In the genomic region with DNA sequence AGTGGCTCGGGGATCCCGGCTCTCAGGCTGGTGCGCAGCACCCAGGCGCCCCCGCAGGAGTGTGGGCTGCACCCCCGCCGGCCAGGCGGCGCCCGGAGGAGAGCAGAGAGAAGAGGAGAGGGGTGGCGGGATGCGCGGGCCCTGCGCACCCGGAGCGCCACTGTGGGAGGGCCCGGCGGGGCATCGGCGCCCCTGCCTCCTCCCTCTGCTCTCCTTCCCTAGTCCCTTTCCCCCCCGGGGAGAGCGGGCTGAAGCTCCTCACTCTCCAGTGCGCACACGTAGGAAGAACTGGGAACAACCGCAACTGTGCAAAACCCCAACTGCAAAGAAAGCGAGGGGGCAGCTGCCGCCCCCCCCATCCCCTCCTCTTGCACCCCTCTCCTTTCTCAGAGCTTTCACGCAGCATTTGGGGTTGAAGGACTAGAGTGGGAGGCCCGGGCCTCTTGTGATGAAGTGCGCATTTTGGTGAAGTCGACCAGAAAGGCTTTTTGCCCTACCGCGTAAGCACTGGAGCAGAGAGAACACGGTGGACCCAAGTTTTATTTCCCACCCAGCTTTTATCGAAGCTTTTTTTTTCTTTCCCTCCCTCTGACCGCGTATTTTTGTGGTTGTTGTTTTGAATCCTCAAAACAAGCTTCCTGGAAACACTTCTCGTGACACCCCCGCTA, we compare ENCODE assay signal across 8 mouse cellular contexts. TPM values are rescaled to one million over a fixed set of nuclear protein-coding genes. Genes with fewer than 3 reads are reported as not detected.
DNase-seq lines count a peak whose midpoint lies in the region; ATAC-seq lines count a peak whose summit lies in the region.

No protein-coding gene starts in this region.

- no peaks in the 10 kb centered on the region for H3K9me3 ChIP-seq in heart, embryonic 12.5 days (replicated peaks)
- H3K9me3 ChIP-seq in intestine, embryonic 14.5 days (ENCODE audit: control insufficient read depth, low read length): no peaks in the 10 kb centered on the region
- no peaks in the 10 kb centered on the region for H3K9me3 ChIP-seq in midbrain, embryonic 14.5 days (ENCODE audit: control insufficient read depth, low read length)

- DNase-seq in heart, adult 9 months (ENCODE audit: low spot score in 2 of 2): no peak
- peak; percentile 77 for DNase-seq in embryo, embryonic 11 days
- peak; percentile 82 for DNase-seq in intestine, embryonic 14.5 days (ENCODE audit: low spot score)
- DNase-seq in midbrain, embryonic 14.5 days: peak; percentile 80
- no peak for DNase-seq in gastrocnemius, postnatal 10 days
- DNase-seq in yolk sac, embryonic 10.5 days (ENCODE audit: low spot score): no peak

- H3K4me2 ChIP-seq in heart, embryonic 12.5 days: peak overlapping the region; percentile 78
- peak overlapping the region; percentile 67 for H3K4me2 ChIP-seq in intestine, embryonic 14.5 days (ENCODE audit: low read length)
- peak overlapping the region; percentile 74 for H3K4me2 ChIP-seq in midbrain, embryonic 14.5 days (ENCODE audit: low read length)

- ATAC-seq in heart, embryonic 12.5 days (ENCODE audit: insufficient number of reproducible peaks, low FRiP score): peak; percentile 77
- ATAC-seq in CD4-positive, CD25-positive, alpha-beta regulatory T cell, adult 4 months: peak; percentile 29
- ATAC-seq in intestine, embryonic 14.5 days (replicated peaks; ENCODE audit: low FRiP score, low TSS enrichment, low read depth): peak; percentile 85
- peak; percentile 80 for ATAC-seq in midbrain, embryonic 14.5 days (ENCODE audit: low FRiP score, low TSS enrichment)

- peak overlapping the region; percentile 97 for H3K27ac ChIP-seq in heart, embryonic 12.5 days (ENCODE audit: poor library complexity, severe bottlenecking)
- H3K27ac ChIP-seq in intestine, embryonic 14.5 days (ENCODE audit: low read depth): peak overlapping the region; percentile 96
- peak overlapping the region; percentile 97 for H3K27ac ChIP-seq in midbrain, embryonic 14.5 days (replicated peaks; ENCODE audit: low read depth, low read length)

- peak overlapping the region; percentile 93 for H3K9ac ChIP-seq in heart, embryonic 12.5 days
- peak overlapping the region; percentile 75 for H3K9ac ChIP-seq in intestine, embryonic 14.5 days (ENCODE audit: low read length)
- H3K9ac ChIP-seq in midbrain, embryonic 14.5 days (replicated peaks; ENCODE audit: low read length): peak overlapping the region; percentile 92

- H3K4me1 ChIP-seq in heart, embryonic 12.5 days (replicated peaks): peaks cover 31% of the 10 kb centered on the region
- peaks cover 15% of the 10 kb centered on the region; the same call in 1 of the 2 replicates for H3K4me1 ChIP-seq in intestine, embryonic 14.5 days (replicated peaks; ENCODE audit: control insufficient read depth, insufficient read depth, low read length)
- H3K4me1 ChIP-seq in midbrain, embryonic 14.5 days (ENCODE audit: control insufficient read depth, insufficient read depth, low read length): peaks cover 11% of the 10 kb centered on the region

- WGBS in heart, embryonic 12.5 days: under 1% methylated on average over 28 of the region's 39 CpGs
- under 1% methylated on average over 24 of the region's 39 CpGs for WGBS in intestine, embryonic 14.5 days
- under 1% methylated on average over 29 of the region's 39 CpGs for WGBS in midbrain, embryonic 14.5 days

- H3K36me3 ChIP-seq in heart, embryonic 12.5 days: no peaks in the 10 kb centered on the region
- no peaks in the 10 kb centered on the region for H3K36me3 ChIP-seq in intestine, embryonic 14.5 days (ENCODE audit: control insufficient read depth, insufficient read depth, low read length)
- no peaks in the 10 kb centered on the region for H3K36me3 ChIP-seq in midbrain, embryonic 14.5 days (ENCODE audit: control insufficient read depth, insufficient read depth, low read length)

- H3K27me3 ChIP-seq in heart, embryonic 12.5 days (replicated peaks): no peaks in the 10 kb centered on the region
- no peaks in the 10 kb centered on the region for H3K27me3 ChIP-seq in intestine, embryonic 14.5 days (replicated peaks; ENCODE audit: control insufficient read depth, insufficient read depth, low read length)
- H3K27me3 ChIP-seq in midbrain, embryonic 14.5 days (ENCODE audit: control insufficient read depth, insufficient read depth, low read length): no peaks in the 10 kb centered on the region

- peak overlapping the region; percentile 88 for H3K4me3 ChIP-seq in heart, embryonic 12.5 days
- H3K4me3 ChIP-seq in intestine, embryonic 14.5 days (ENCODE audit: low read depth, low read length): peak overlapping the region; percentile 75
- H3K4me3 ChIP-seq in midbrain, embryonic 14.5 days (replicated peaks; ENCODE audit: low read depth, low read length): peak overlapping the region; percentile 88

RNA-seq across cellular contexts. Expression of a gene that starts 55.6 kb away (rescaled TPM):
- 60.0 and 63.3 TPM in 2 replicates for polyA plus RNA-seq in heart, embryonic 12.5 days (2016; fragmentation: Nextera tagmentation; extraction: Ambion mirVana)
- polyA plus RNA-seq in CD4-positive, CD25-positive, alpha-beta regulatory T cell, adult 4 months (2017; shearing (Covaris generic)): 100 to 1,000 TPM; 184 to 254 TPM
- polyA plus RNA-seq in intestine, embryonic 14.5 days (2014; fragmentation: Nextera tagmentation; extraction: Ambion mirVana): 68.0 and 74.7 TPM in 2 replicates
- polyA plus RNA-seq in midbrain, embryonic 14.5 days (2014; fragmentation: Nextera tagmentation; extraction: Ambion mirVana): 133 and 137 TPM in 2 replicates
- total RNA-seq in gastrocnemius, postnatal 10 days (2021): 10 to 100 TPM; 41.9 to 49.2 TPM

Comparison
In these comparisons a context has a peak if more than half of its experiments do, and no peak if none do; other contexts are left out.
1. ATAC-seq: peak in every context shown above with its lines; median percentile 85 in intestine, embryonic 14.5 days; 80 in midbrain, embryonic 14.5 days; 77 in heart, embryonic 12.5 days; 29 in CD4-positive, CD25-positive, alpha-beta regulatory T cell, adult 4 months.
2. DNase-seq: peak in embryo, embryonic 11 days (single experiment), intestine, embryonic 14.5 days (single experiment) and midbrain, embryonic 14.5 days (single experiment); none in heart, adult 9 months (0 of 2), gastrocnemius, postnatal 10 days (single experiment) and yolk sac, embryonic 10.5 days (single experiment).
3. Peak in every context shown above with its lines, with median percentiles within 50 percentile points of each other: H3K27ac ChIP-seq, H3K4me2 ChIP-seq, H3K4me3 ChIP-seq and H3K9ac ChIP-seq.